Comparison of ENCODE assay signal across 12 mouse cellular contexts in genomic region chr7:66779944-66780942, GRCm38 (mm10). TPM values are rescaled to one million over a fixed set of nuclear protein-coding genes. Genes with fewer than 3 reads are reported as not detected.
DNase-seq lines count a peak whose midpoint lies in the region; ATAC-seq lines count a peak whose summit lies in the region.
"Had no signal": no experiment of that assay in that cellular context is flagged by ENCODE, and none has a peak within 500 bp of the region (broad histone marks: within the 10 kb centered on the region; RNA-seq: fewer than 3 reads in every experiment).

No protein-coding gene starts in this region.

- peaks cover 13% of the 10 kb centered on the region; the same call in 1 of the 2 replicates for H3K4me1 ChIP-seq in embryonic facial prominence, embryonic 10.5 days
- H3K4me1 ChIP-seq in intestine, embryonic 16.5 days (ENCODE audit: control insufficient read depth, insufficient read depth, low read length): peaks cover 12% of the 10 kb centered on the region
- H3K4me1 ChIP-seq in stomach, embryonic 14.5 days (ENCODE audit: control insufficient read depth, insufficient read depth, low read length): peaks cover 13% of the 10 kb centered on the region

- H3K27ac ChIP-seq in embryonic facial prominence, embryonic 10.5 days (replicated peaks): no peak overlapping the region
- 0 out of 2 replicates have a peak overlapping the region, but pooled peaks have one; percentile 19 for H3K27ac ChIP-seq in intestine, embryonic 16.5 days (ENCODE audit: low read length)
- peak overlapping the region; percentile 80 for H3K27ac ChIP-seq in stomach, embryonic 14.5 days (ENCODE audit: low read length)

- no peak overlapping the region for H3K4me2 ChIP-seq in intestine, embryonic 16.5 days (ENCODE audit: low read depth, low read length)
- no peak overlapping the region for H3K4me2 ChIP-seq in stomach, embryonic 14.5 days (replicated peaks; ENCODE audit: low read depth, low read length)

- peak; percentile 21 for DNase-seq in embryonic facial prominence, embryonic 10.5 days (ENCODE audit: low spot score)
- DNase-seq in kidney, postnatal 14 days: peak; percentile 72
- no peak for DNase-seq in thymus, postnatal 10 days (ENCODE audit: low spot score in 2 of 2)
- DNase-seq in spleen, postnatal 4 days (ENCODE audit: low spot score in 2 of 2): no peak
- no peak for DNase-seq in right cerebral cortex, postnatal 14 days
- DNase-seq in MN1 (ENCODE audit: low spot score): no peak
- DNase-seq: thymus, postnatal 4 days had no signal

- H3K4me3 ChIP-seq in embryonic facial prominence, embryonic 10.5 days: no peak overlapping the region
- H3K4me3 ChIP-seq in intestine, embryonic 16.5 days (ENCODE audit: low read length): no peak overlapping the region
- no peak overlapping the region for H3K4me3 ChIP-seq in stomach, embryonic 14.5 days (ENCODE audit: low read depth, low read length)
- H3K4me3 ChIP-seq: erythroblast, embryonic 14.5 days had no signal

- ATAC-seq in intestine, embryonic 16.5 days: peak; percentile 91
- peak; percentile 92 for ATAC-seq in stomach, embryonic 14.5 days (ENCODE audit: insufficient number of reproducible peaks, insufficient read depth, low FRiP score, low read depth)
- ATAC-seq: CD4-positive, CD25-positive, alpha-beta regulatory T cell, adult 4 months had no signal

- H3K9ac ChIP-seq in intestine, embryonic 16.5 days (ENCODE audit: low read depth, low read length): no peak overlapping the region
- no peak overlapping the region for H3K9ac ChIP-seq in stomach, embryonic 14.5 days (replicated peaks; ENCODE audit: low read depth, low read length)

- no peaks in the 10 kb centered on the region for H3K36me3 ChIP-seq in embryonic facial prominence, embryonic 10.5 days (replicated peaks)
- H3K36me3 ChIP-seq in intestine, embryonic 16.5 days (ENCODE audit: control insufficient read depth, insufficient read depth, low read length): no peaks in the 10 kb centered on the region
- no peaks in the 10 kb centered on the region for H3K36me3 ChIP-seq in stomach, embryonic 14.5 days (ENCODE audit: control insufficient read depth, insufficient read depth, low read length)

- 70% methylated on average over 10 of the region's 10 CpGs for WGBS in embryonic facial prominence, embryonic 10.5 days
- WGBS in intestine, embryonic 16.5 days: 37% methylated on average over 10 of the region's 10 CpGs
- WGBS in stomach, embryonic 14.5 days: 45% methylated on average over 10 of the region's 10 CpGs

- H3K9me3 ChIP-seq in embryonic facial prominence, embryonic 10.5 days: no peaks in the 10 kb centered on the region
- no peaks in the 10 kb centered on the region for H3K9me3 ChIP-seq in intestine, embryonic 16.5 days (ENCODE audit: control insufficient read depth, low read length)
- H3K9me3 ChIP-seq in stomach, embryonic 14.5 days (ENCODE audit: control insufficient read depth, low read depth, low read length): no peaks in the 10 kb centered on the region

- no peaks in the 10 kb centered on the region for H3K27me3 ChIP-seq in embryonic facial prominence, embryonic 10.5 days (replicated peaks; ENCODE audit: low read depth, poor library complexity, severe bottlenecking)
- H3K27me3 ChIP-seq in intestine, embryonic 16.5 days (replicated peaks; ENCODE audit: control insufficient read depth, insufficient read depth, low read length): no peaks in the 10 kb centered on the region
- H3K27me3 ChIP-seq in stomach, embryonic 14.5 days (ENCODE audit: control insufficient read depth, insufficient read depth, low read length): no peaks in the 10 kb centered on the region

RNA-seq across cellular contexts. Expression of gene Cers3, which starts 36.9 kb away (rescaled TPM):
- 0.88 and 1.3 TPM in 2 replicates for polyA plus RNA-seq in embryonic facial prominence, embryonic 10.5 days (2016; fragmentation: Nextera tagmentation; extraction: Ambion mirVana)
- 0.84 and 1.4 TPM in 2 replicates for polyA plus RNA-seq in intestine, embryonic 16.5 days (2015; fragmentation: Nextera tagmentation; extraction: Ambion mirVana)
- polyA plus RNA-seq in stomach, embryonic 14.5 days (2014; fragmentation: Nextera tagmentation; extraction: Ambion mirVana): 7.6 and 9.2 TPM in 2 replicates
- polyA plus RNA-seq: CD4-positive, CD25-positive, alpha-beta regulatory T cell, adult 4 months; erythroblast, embryonic 14.5 days; spleen, adult 2 months had no signal

RNA-seq across cellular contexts. Expression of gene Adamts17, which starts 59.3 kb away (rescaled TPM):
- 2.4 and 2.6 TPM in 2 replicates for polyA plus RNA-seq in embryonic facial prominence, embryonic 10.5 days (2016; fragmentation: Nextera tagmentation; extraction: Ambion mirVana)
- 3.0 and 3.7 TPM in 2 replicates for polyA plus RNA-seq in intestine, embryonic 16.5 days (2015; fragmentation: Nextera tagmentation; extraction: Ambion mirVana)
- polyA plus RNA-seq in stomach, embryonic 14.5 days (2014; fragmentation: Nextera tagmentation; extraction: Ambion mirVana): 7.5 and 7.8 TPM in 2 replicates
- polyA plus RNA-seq: erythroblast, embryonic 14.5 days had no signal

Comparison
In these comparisons a context has a peak if more than half of its experiments do, and no peak if none do; other contexts are left out.
1. DNase-seq: peak in embryonic facial prominence, embryonic 10.5 days (single experiment) and kidney, postnatal 14 days (single experiment); none in thymus, postnatal 10 days (0 of 2), spleen, postnatal 4 days (0 of 2), right cerebral cortex, postnatal 14 days (single experiment) and MN1 (single experiment).